Mouse (Mus musculus): ENCODE measurements around the gene Ephb2. TPM values are rescaled to one million over a fixed set of nuclear protein-coding genes. Genes with fewer than 3 reads are reported as not detected.

Ephb2 gene
- polyA plus RNA-seq, 1 experiment from 2014 or later = 4.6 TPM

GRCm38 (mm10) chr4:136735856-136736255 lies 99.9 kb downstream of the Ephb2 start:
- H3K36me3 ChIP-seq (ENCODE audit: insufficient read depth, low read length) = no peaks in the 10 kb centered on the region
- no peak overlapping the region for H3K9ac ChIP-seq (ENCODE audit: low read depth, low read length)
- H3K4me2 ChIP-seq (ENCODE audit: low read length) = no peak overlapping the region
- 52% methylated on average over 4 of the region's 4 CpGs for WGBS
- H3K4me1 ChIP-seq (replicated peaks; ENCODE audit: insufficient read depth, low read length) = peaks cover 37% of the 10 kb centered on the region
- DNase-seq (ENCODE audit: low spot score) (no peak), ATAC-seq (replicated peaks; ENCODE audit: low FRiP score, low read depth) (no peak)
- no peaks in the 10 kb centered on the region for H3K27me3 ChIP-seq (ENCODE audit: insufficient read depth, low read length)
- H3K27ac ChIP-seq = no peak overlapping the region
- H3K9me3 ChIP-seq (replicated peaks; ENCODE audit: low read length) = no peaks in the 10 kb centered on the region
- TF ChIP-seq CTCF (IDR thresholded peaks at IDR 0.05; ENCODE audit: low read depth) = no peak
- H3K4me3 ChIP-seq (replicated peaks; ENCODE audit: low read depth, low read length) = no peak overlapping the region

DNA sequence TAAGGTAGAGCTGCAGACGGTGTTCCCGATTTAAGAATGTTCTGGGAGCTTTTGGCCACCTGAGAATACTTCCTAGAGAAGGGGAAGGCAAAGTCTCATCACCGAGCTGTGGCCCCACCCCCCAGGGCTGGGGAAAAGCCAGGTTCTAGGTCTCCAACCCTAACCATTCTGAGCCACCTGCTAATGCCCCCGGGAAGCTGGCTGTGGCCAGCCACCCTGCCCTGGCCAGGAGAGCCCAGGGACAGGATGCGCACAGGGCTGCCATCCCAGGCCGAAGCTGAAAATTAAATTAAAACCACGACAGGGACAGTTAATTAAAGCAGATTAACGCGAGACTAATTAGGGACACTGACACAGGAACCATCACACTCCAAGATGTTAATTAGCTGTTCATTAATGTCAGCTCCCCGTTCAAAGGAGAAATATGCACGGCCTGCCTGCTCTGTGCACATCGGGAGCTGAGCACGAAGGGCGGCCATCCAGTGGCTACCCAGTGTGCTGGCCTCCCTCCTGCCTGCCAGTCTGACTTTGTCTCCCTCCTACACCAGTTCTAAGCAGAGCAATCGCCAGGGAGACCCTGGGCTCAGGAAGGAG lies 101.5 kb downstream of the Ephb2 start:
- Histone ChIP-seq H3K9me3 (replicated peaks; ENCODE audit: low read length) (no peaks in the 10 kb centered on the region), H3K9ac (ENCODE audit: low read depth, low read length) (no peak overlapping the region), H3K36me3 (ENCODE audit: insufficient read depth, low read length) (no peaks in the 10 kb centered on the region), H3K4me3 (replicated peaks; ENCODE audit: low read depth, low read length) (no peak overlapping the region), H3K27me3 (ENCODE audit: insufficient read depth, low read length) (no peaks in the 10 kb centered on the region), H3K27ac (no peak overlapping the region; the same call in 1 of the 2 replicates), H3K4me2 (ENCODE audit: low read length) (no peak overlapping the region), H3K4me1 (replicated peaks; ENCODE audit: insufficient read depth, low read length) (peaks cover 27% of the 10 kb centered on the region)
- ATAC-seq (replicated peaks; ENCODE audit: low FRiP score, low read depth) (no peak), DNase-seq (ENCODE audit: low spot score) (no peak)
- no peak for TF ChIP-seq CTCF (IDR thresholded peaks at IDR 0.05; ENCODE audit: low read depth)
- 63% methylated on average over 15 of the region's 15 CpGs for WGBS

DNA sequence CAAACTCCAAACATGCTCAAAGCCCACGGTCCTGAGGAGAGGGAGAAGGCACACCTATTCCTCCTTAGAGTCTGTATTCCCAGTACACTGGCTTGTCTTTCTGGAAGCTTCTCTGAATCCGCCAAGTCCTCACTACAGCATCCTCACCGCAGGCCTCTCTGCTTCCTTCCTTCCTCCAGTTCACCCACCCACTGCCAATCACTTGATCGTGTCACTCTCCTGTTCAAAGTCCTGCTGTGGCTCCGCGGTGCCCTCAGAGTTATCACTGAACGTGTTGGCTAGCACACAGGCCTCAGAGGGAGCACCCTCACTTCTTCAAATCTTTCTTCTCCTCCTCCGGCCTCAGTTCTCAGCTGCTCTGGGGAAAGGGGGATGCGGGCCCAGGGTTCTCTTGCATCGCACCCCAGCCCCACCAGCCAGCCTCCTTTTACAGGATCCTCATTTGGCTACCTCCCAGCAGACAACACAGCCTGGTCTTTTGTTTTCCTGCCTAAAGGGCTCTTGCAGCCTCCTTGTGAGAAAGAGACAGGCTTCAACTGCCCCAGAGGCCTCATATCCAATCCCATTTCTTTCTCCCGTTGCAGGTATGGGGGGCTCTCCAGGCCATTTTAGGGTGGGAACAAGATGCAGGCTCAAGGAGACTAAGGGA lies 102.4 kb downstream of the Ephb2 start:
- no peaks in the 10 kb centered on the region for H3K9me3 ChIP-seq (replicated peaks; ENCODE audit: low read length)
- H3K4me2 ChIP-seq (ENCODE audit: low read length) = no peak overlapping the region
- ATAC-seq (replicated peaks; ENCODE audit: low FRiP score, low read depth) = no peak
- 0 out of 2 replicates have a peak overlapping the region, but pooled peaks have one; percentile 31 for H3K9ac ChIP-seq (ENCODE audit: low read depth, low read length)
- WGBS = 44% methylated on average over 11 of the region's 11 CpGs
- H3K4me1 ChIP-seq (replicated peaks; ENCODE audit: insufficient read depth, low read length) = peaks cover 25% of the 10 kb centered on the region
- peak overlapping the region; percentile 83 for H3K27ac ChIP-seq
- no peak for TF ChIP-seq CTCF (IDR thresholded peaks at IDR 0.05; ENCODE audit: low read depth)
- no peaks in the 10 kb centered on the region for H3K36me3 ChIP-seq (ENCODE audit: insufficient read depth, low read length)
- no peaks in the 10 kb centered on the region for H3K27me3 ChIP-seq (ENCODE audit: insufficient read depth, low read length)
- DNase-seq (ENCODE audit: low spot score) = no peak
- H3K4me3 ChIP-seq (replicated peaks; ENCODE audit: low read depth, low read length) = no peak overlapping the region

DNA sequence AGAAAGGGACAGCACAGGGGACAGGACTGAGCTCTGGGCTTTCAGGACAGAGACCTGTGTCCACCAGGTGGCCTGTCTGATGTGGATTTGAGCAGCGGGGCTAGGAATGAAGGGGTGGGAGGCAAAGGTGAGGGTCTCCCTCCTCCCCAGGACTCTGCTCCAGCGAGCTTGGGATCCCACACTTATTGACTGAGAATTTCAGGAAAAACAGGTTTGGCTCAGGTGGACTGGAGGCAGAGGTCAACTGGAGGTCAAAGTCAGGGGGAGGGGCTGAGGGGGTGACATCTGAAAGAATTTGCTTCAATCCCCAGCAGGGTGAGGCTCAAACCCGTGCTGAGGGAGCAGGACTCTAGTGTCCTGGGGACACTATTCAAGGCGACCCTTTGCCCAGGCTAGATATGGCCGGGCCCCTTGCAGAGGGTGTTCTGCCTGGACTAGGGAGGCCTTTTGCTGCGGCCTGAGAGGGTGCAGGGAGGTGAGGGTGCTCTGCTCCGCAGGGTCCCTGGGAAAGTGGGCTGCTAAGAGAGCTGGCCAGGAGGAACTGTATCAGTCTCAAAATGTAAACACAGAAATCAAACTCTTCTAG lies 103.2 kb downstream of the Ephb2 start:
- Histone ChIP-seq H3K9ac (ENCODE audit: low read depth, low read length) (0 out of 2 replicates have a peak overlapping the region, but pooled peaks have one; percentile 31), H3K36me3 (ENCODE audit: insufficient read depth, low read length) (no peaks in the 10 kb centered on the region), H3K27ac (peak overlapping the region; percentile 83), H3K4me3 (replicated peaks; ENCODE audit: low read depth, low read length) (no peak overlapping the region), H3K27me3 (ENCODE audit: insufficient read depth, low read length) (no peaks in the 10 kb centered on the region), H3K4me2 (ENCODE audit: low read length) (no peak overlapping the region), H3K4me1 (replicated peaks; ENCODE audit: insufficient read depth, low read length) (peaks cover 25% of the 10 kb centered on the region), H3K9me3 (replicated peaks; ENCODE audit: low read length) (no peaks in the 10 kb centered on the region)
- ATAC-seq (replicated peaks; ENCODE audit: low FRiP score, low read depth) (peak; percentile 58; the same call in 1 of the 2 replicates), DNase-seq (ENCODE audit: low spot score) (peak; percentile 24)
- peak; percentile 40; the same call in 1 of the 2 replicates for TF ChIP-seq CTCF (IDR thresholded peaks at IDR 0.05; ENCODE audit: low read depth)
- WGBS = 48% methylated on average over 7 of the region's 7 CpGs

DNA sequence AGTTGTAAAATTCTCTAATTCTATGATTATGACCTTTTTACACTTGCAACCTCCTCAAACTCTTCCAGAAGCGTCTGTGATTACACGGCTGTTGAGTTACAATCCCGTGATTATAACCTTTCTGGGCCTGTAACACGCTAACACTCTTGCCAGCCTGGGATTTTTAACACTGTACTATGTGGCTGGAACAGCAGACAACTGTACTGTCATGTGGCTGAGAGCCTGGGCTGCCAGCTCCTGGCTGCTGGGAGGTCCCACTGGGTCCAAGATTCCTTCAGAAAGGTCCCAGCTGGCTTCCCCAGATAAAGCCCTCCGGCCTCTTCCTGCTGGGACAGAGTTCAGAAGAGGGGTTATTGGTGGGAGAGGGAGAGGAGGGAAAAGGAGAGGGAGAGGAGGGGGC lies 104.0 kb downstream of the Ephb2 start:
- Histone ChIP-seq H3K27me3 (ENCODE audit: insufficient read depth, low read length) (no peaks in the 10 kb centered on the region), H3K36me3 (ENCODE audit: insufficient read depth, low read length) (no peaks in the 10 kb centered on the region), H3K9me3 (replicated peaks; ENCODE audit: low read length) (no peaks in the 10 kb centered on the region), H3K27ac (peak overlapping the region; percentile 83), H3K4me2 (ENCODE audit: low read length) (no peak overlapping the region; the same call in 1 of the 2 replicates), H3K4me1 (replicated peaks; ENCODE audit: insufficient read depth, low read length) (peaks cover 28% of the 10 kb centered on the region), H3K4me3 (replicated peaks; ENCODE audit: low read depth, low read length) (no peak overlapping the region), H3K9ac (ENCODE audit: low read depth, low read length) (no peak overlapping the region)
- 49% methylated on average over 5 of the region's 5 CpGs for WGBS
- DNase-seq (ENCODE audit: low spot score) (peak; percentile 44), ATAC-seq (replicated peaks; ENCODE audit: low FRiP score, low read depth) (no peak)
- no peak for TF ChIP-seq CTCF (IDR thresholded peaks at IDR 0.05; ENCODE audit: low read depth)

- no peak overlapping the region; the same call in 1 of the 2 replicates for H3K4me2 ChIP-seq (ENCODE audit: low read length)
- peak overlapping the region; percentile 83 for H3K27ac ChIP-seq
- H3K36me3 ChIP-seq (ENCODE audit: insufficient read depth, low read length) = no peaks in the 10 kb centered on the region
- H3K4me1 ChIP-seq (replicated peaks; ENCODE audit: insufficient read depth, low read length) = peaks cover 28% of the 10 kb centered on the region
- H3K9me3 ChIP-seq (replicated peaks; ENCODE audit: low read length) = no peaks in the 10 kb centered on the region
- no peak overlapping the region for H3K4me3 ChIP-seq (replicated peaks; ENCODE audit: low read depth, low read length)
- H3K27me3 ChIP-seq (ENCODE audit: insufficient read depth, low read length) = no peaks in the 10 kb centered on the region
- WGBS = 49% methylated on average over 13 of the region's 13 CpGs
- peak; percentile 17; the same call in 1 of the 2 replicates for TF ChIP-seq CTCF (IDR thresholded peaks at IDR 0.05; ENCODE audit: low read depth)
- no peak for ATAC-seq (replicated peaks; ENCODE audit: low FRiP score, low read depth)
- no peak overlapping the region for H3K9ac ChIP-seq (ENCODE audit: low read depth, low read length)
- DNase-seq (ENCODE audit: low spot score) = no peak
These were observed 104.7 kb downstream of the Ephb2 start for GRCm38 (mm10) chr4:136731008-136731609.

Measured in kidney, postnatal 0 days (tissue).